In genomic region chr5:91027840-91028239, GRCm38 (mm10) we compare ENCODE assay signal across 26 mouse cellular contexts. TPM values are rescaled to one million over a fixed set of nuclear protein-coding genes. Genes with fewer than 3 reads are reported as not detected.
DNase-seq lines count a peak whose midpoint lies in the region; ATAC-seq and TF ChIP-seq lines count a peak whose summit lies in the region.
"Had no signal": no experiment of that assay in that cellular context is flagged by ENCODE, and none has a peak within 500 bp of the region (broad histone marks: within the 10 kb centered on the region; RNA-seq: fewer than 3 reads in every experiment).

No protein-coding gene starts in this region.

- no peak for TF ChIP-seq CTCF in lung, adult 2 months (IDR thresholded peaks at IDR 0.05; ENCODE audit: insufficient read depth, low read length)
- TF ChIP-seq CTCF in stomach, postnatal 0 days (IDR thresholded peaks at IDR 0.05; ENCODE audit: low read depth), result no peak

- no peaks in the 10 kb centered on the region for H3K4me1 ChIP-seq in lung, embryonic 16.5 days (replicated peaks; ENCODE audit: control insufficient read depth, insufficient read depth, low read length)
- no peaks in the 10 kb centered on the region for H3K4me1 ChIP-seq in lung, adult 2 months (ENCODE audit: control insufficient read depth, insufficient read depth, low read length)
- H3K4me1 ChIP-seq in stomach, postnatal 0 days (replicated peaks; ENCODE audit: control insufficient read depth, insufficient read depth), result no peaks in the 10 kb centered on the region
- H3K4me1 ChIP-seq: embryonic facial prominence, embryonic 10.5 days; embryonic facial prominence, embryonic 12.5 days; forebrain, embryonic 13.5 days; forebrain, embryonic 15.5 days had no signal

- no peak for TF ChIP-seq EP300 in stomach, postnatal 0 days (optimal IDR thresholded peaks at IDR 0.05)

- no peaks in the 10 kb centered on the region for H3K9me3 ChIP-seq in lung, embryonic 16.5 days (ENCODE audit: control insufficient read depth, low read length)
- no peaks in the 10 kb centered on the region for H3K9me3 ChIP-seq in stomach, postnatal 0 days (ENCODE audit: control insufficient read depth, low read length)
- H3K9me3 ChIP-seq: embryonic facial prominence, embryonic 10.5 days; embryonic facial prominence, embryonic 12.5 days; forebrain, embryonic 13.5 days; forebrain, embryonic 15.5 days; G1E had no signal

- WGBS in lung, embryonic 16.5 days, result 13% methylated on average over 1 of the region's 1 CpGs
- 20% methylated on average over 1 of the region's 1 CpGs for WGBS in lung, adult 2 months
- 19% methylated on average over 1 of the region's 1 CpGs for WGBS in stomach, postnatal 0 days

- H3K4me3 ChIP-seq in lung, embryonic 16.5 days (ENCODE audit: low read length), result no peak overlapping the region
- H3K4me3 ChIP-seq in lung, adult 2 months (replicated peaks; ENCODE audit: extremely low read depth, low read depth, low read length), result no peak overlapping the region
- H3K4me3 ChIP-seq in stomach, postnatal 0 days (ENCODE audit: low read depth, low read length), result no peak overlapping the region
- H3K4me3 ChIP-seq: embryonic facial prominence, embryonic 10.5 days; embryonic facial prominence, embryonic 12.5 days; forebrain, embryonic 13.5 days; forebrain, embryonic 15.5 days had no signal

- H3K27ac ChIP-seq in lung, embryonic 16.5 days (ENCODE audit: low read length), result no peak overlapping the region
- no peak overlapping the region for H3K27ac ChIP-seq in stomach, postnatal 0 days (replicated peaks)
- H3K27ac ChIP-seq: embryonic facial prominence, embryonic 10.5 days; embryonic facial prominence, embryonic 12.5 days; forebrain, embryonic 13.5 days; forebrain, embryonic 15.5 days had no signal

- peak; percentile 41; the same call in 1 of the 2 replicates for ATAC-seq in lung, embryonic 16.5 days (ENCODE audit: low read depth)
- peak; percentile 72; the same call in 1 of the 2 replicates for ATAC-seq in stomach, postnatal 0 days (ENCODE audit: low FRiP score, low TSS enrichment)
- ATAC-seq: activated CD4-positive, CD25-positive, alpha-beta regulatory T cell, adult 4 months; CD4-positive, CD25-positive, alpha-beta regulatory T cell, adult 4 months; forebrain, embryonic 13.5 days; forebrain, embryonic 15.5 days; Patski had no signal

- H3K9ac ChIP-seq in lung, embryonic 16.5 days (ENCODE audit: low read length), result no peak overlapping the region
- no peak overlapping the region for H3K9ac ChIP-seq in stomach, postnatal 0 days (ENCODE audit: low read length)
- H3K9ac ChIP-seq: embryonic facial prominence, embryonic 12.5 days; forebrain, embryonic 13.5 days; forebrain, embryonic 15.5 days had no signal

- TF ChIP-seq POLR2A in lung, adult 2 months (IDR thresholded peaks at IDR 0.05; ENCODE audit: borderline replicate concordance, extremely low read depth, low read depth, low read length), result no peak

- no peak overlapping the region for H3K4me2 ChIP-seq in lung, embryonic 16.5 days (ENCODE audit: low read depth, low read length)
- H3K4me2 ChIP-seq in stomach, postnatal 0 days (replicated peaks; ENCODE audit: low read depth), result no peak overlapping the region
- H3K4me2 ChIP-seq: embryonic facial prominence, embryonic 12.5 days; forebrain, embryonic 13.5 days; forebrain, embryonic 15.5 days had no signal

- no peaks in the 10 kb centered on the region for H3K36me3 ChIP-seq in lung, embryonic 16.5 days (ENCODE audit: control insufficient read depth, insufficient read depth, low read length)
- no peaks in the 10 kb centered on the region for H3K36me3 ChIP-seq in stomach, postnatal 0 days (ENCODE audit: control insufficient read depth, insufficient read depth, low read length)
- H3K36me3 ChIP-seq: embryonic facial prominence, embryonic 10.5 days; embryonic facial prominence, embryonic 12.5 days; forebrain, embryonic 15.5 days; G1E had no signal

- H3K27me3 ChIP-seq in lung, embryonic 16.5 days (ENCODE audit: control insufficient read depth, insufficient read depth, low read depth, low read length), result peaks cover 4% of the 10 kb centered on the region; the same call in 1 of the 2 replicates
- no peaks in the 10 kb centered on the region for H3K27me3 ChIP-seq in stomach, postnatal 0 days (ENCODE audit: control insufficient read depth, insufficient read depth, low read length)
- H3K27me3 ChIP-seq: CH12.LX; embryonic facial prominence, embryonic 12.5 days; forebrain, embryonic 13.5 days; forebrain, embryonic 15.5 days had no signal

- no peak for DNase-seq in lung, adult 2 months
- DNase-seq in lung, postnatal 25 days (ENCODE audit: low spot score), result peak; percentile 14
- no peak for DNase-seq in lung, postnatal 4 days
- no peak for DNase-seq in stomach, postnatal 0 days (ENCODE audit: low spot score)
- DNase-seq in testis, postnatal 10 days (ENCODE audit: low spot score), result no peak
- DNase-seq: adrenal gland, adult 8-10 months; adrenal gland, postnatal 14 days; adrenal gland, postnatal 36 days; B cell, adult 2 months; cerebellum, adult 11-12 months; cerebellum, adult 2 months; cerebellum, adult 9-10 months; cerebellum, postnatal 10 days; cerebellum, postnatal 25 days had no signal

RNA-seq across cellular contexts. Expression of gene Epgn, which starts 0.6 kb away (rescaled TPM):
- 0.09 TPM in 1 of 2 replicates, not detected in the other for polyA plus RNA-seq in lung, embryonic 16.5 days (2015; fragmentation: Nextera tagmentation; extraction: Ambion mirVana)
- not detected in 2 replicates for polyA plus RNA-seq in lung, adult 2 months (2012; rRNA removed)
- polyA plus RNA-seq in stomach, postnatal 0 days (2015; fragmentation: Nextera tagmentation; extraction: Ambion mirVana), result 0.12 and 0.17 TPM in 2 replicates
- polyA plus RNA-seq: activated CD4-positive, CD25-positive, alpha-beta regulatory T cell, adult 4 months; CD4-positive, CD25-positive, alpha-beta regulatory T cell, adult 4 months; G1E had no signal

RNA-seq across cellular contexts. Expression of gene Ereg, which starts 46.6 kb away (rescaled TPM):
- 0.43 and 0.48 TPM in 2 replicates for polyA plus RNA-seq in lung, embryonic 16.5 days (2015; fragmentation: Nextera tagmentation; extraction: Ambion mirVana)
- 0.02 and 1.2 TPM in 2 replicates for polyA plus RNA-seq in lung, adult 2 months (2012; rRNA removed)
- 3.2 and 3.3 TPM in 2 replicates for polyA plus RNA-seq in stomach, postnatal 0 days (2015; fragmentation: Nextera tagmentation; extraction: Ambion mirVana)
- polyA plus RNA-seq: activated CD4-positive, CD25-positive, alpha-beta regulatory T cell, adult 4 months; CD4-positive, CD25-positive, alpha-beta regulatory T cell, adult 4 months; cerebellum, adult 2 months; cortical plate, adult 2 months; embryonic facial prominence, embryonic 10.5 days; embryonic facial prominence, embryonic 12.5 days; forebrain, embryonic 11.5 days; forebrain, embryonic 13.5 days; forebrain, embryonic 15.5 days; G1E had no signal
